Mouse (Mus musculus): ENCODE measurements around the gene Vegfd.
A peak's percentile ranks its signal among the peaks of the same experiment; 100 is the strongest.

- TF ChIP-seq CTCF (IDR thresholded peaks at IDR 0.05 in 2 of 3, conservative IDR thresholded peaks at IDR 0.05 in 1 of 3; ENCODE audit: control insufficient read depth in 1 of 3, insufficient read depth in 1 of 3, low read depth in 2 of 3, low read length in 3 of 3, poor library complexity in 1 of 3, severe bottlenecking in 1 of 3) (no peak), USF1 (IDR thresholded peaks at IDR 0.05; ENCODE audit: low read depth, low read length) (no peak), CHD2 (IDR thresholded peaks at IDR 0.05; ENCODE audit: low read length) (no peak), EP300 (IDR thresholded peaks at IDR 0.05; ENCODE audit: low read depth in 1 of 2, low read length in 2 of 2) (peak; percentile 62 to 66), ZKSCAN1 (IDR thresholded peaks at IDR 0.05; ENCODE audit: low read depth, low read length) (no peak), GATA1 (IDR thresholded peaks at IDR 0.05; ENCODE audit: low read depth, low read length) (peak; percentile 51; the same call in 1 of the 2 replicates), POLR2A (IDR thresholded peaks at IDR 0.05; ENCODE audit: control insufficient read depth in 1 of 2, insufficient read depth in 1 of 2, low read depth in 1 of 2, low read length in 2 of 2, poor library complexity in 1 of 2) (no peak), BHLHE40 (IDR thresholded peaks at IDR 0.05; ENCODE audit: borderline replicate concordance, low read depth, low read length) (no peak), SMC3 (IDR thresholded peaks at IDR 0.05; ENCODE audit: low read depth, low read length) (no peak), ELF1 (IDR thresholded peaks at IDR 0.05; ENCODE audit: low read depth, low read length) (no peak)
Measured at GRCm38 (mm10) chrX:164416803-164417202, 43.6 kb downstream of the Vegfd start.
